ENCODE assay signal across 1 mouse cellular context in the genomic region with DNA sequence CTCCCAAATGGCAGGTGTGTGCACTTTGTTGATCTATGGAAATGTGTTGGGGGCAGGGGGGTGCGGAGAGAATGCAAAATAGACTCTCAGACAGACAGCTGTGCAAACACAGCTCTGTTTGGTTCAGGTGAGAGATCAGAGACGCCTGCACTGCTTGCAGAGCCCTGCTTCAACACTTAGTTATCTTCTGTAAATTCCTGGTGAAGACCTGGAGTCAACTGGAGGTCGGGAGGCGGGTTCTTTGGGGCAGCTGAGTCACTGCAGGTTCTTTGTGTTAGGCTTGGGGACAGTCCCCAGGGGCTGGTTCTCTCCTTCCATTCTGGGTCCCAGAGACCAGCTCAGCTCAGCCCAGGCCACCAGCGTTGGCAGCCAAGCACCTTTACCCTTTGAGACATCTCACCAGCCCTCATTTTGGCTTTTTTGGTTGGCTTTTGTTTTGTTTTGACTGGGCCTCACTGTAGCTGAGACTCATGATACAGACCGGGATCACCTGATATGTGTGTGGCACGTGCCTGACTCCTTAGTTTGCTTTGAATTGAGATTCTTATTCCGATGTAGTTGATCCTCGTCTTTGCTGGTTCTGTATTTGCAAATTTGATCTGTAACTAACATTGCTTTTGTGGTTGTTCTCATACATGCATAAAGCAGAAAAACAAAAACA.
TF ChIP-seq lines count a peak whose summit lies in the region.

No protein-coding gene starts in this region.

TF ChIP-seq in CH12.LX, 34 proteins besides CTCF, POLR2A, EP300 and RAD21:
- TF ChIP-seq TCF12 (IDR thresholded peaks at IDR 0.05; ENCODE audit: low read depth, low read length): peak; percentile 42; the same call in 1 of the 2 replicates
- TF ChIP-seq BHLHE40 (IDR thresholded peaks at IDR 0.05; ENCODE audit: low read depth, low read length): peak; percentile 89
- peak; percentile 21; the same call in 1 of the 2 replicates for TF ChIP-seq IRF4 (IDR thresholded peaks at IDR 0.05; ENCODE audit: low read depth, low read length)
- no peak for TF ChIP-seq NRF1 (IDR thresholded peaks at IDR 0.05; ENCODE audit: low read depth, low read length)
